Mouse (Mus musculus): Measurements from ENCODE around the gene Ptprk. TPM values are rescaled to one million over a fixed set of nuclear protein-coding genes. Genes with fewer than 3 reads are reported as not detected.

The Ptprk gene
- polyA plus RNA-seq, 1 experiment from 2014 or later = 37.8 TPM

GRCm38 (mm10) chr10:28260651-28261050, 186.0 kb downstream of the Ptprk start:
- H3K27ac ChIP-seq = no peak overlapping the region

GRCm38 (mm10) chr10:28262159-28262558, 187.5 kb downstream of the Ptprk start:
- Histone ChIP-seq H3K27me3 (no peaks in the 10 kb centered on the region), H3K4me1 (no peaks in the 10 kb centered on the region), H3K9me3 (replicated peaks) (no peaks in the 10 kb centered on the region), H3K36me3 (peaks cover 9% of the 10 kb centered on the region), H3K4me3 (replicated peaks) (no peak overlapping the region), H3K4me2 (no peak overlapping the region), H3K27ac (no peak overlapping the region), H3K9ac (no peak overlapping the region)
- no peak for ATAC-seq (replicated peaks; ENCODE audit: low FRiP score)
- WGBS = 87% methylated on average over 3 of the region's 3 CpGs

More at GRCm38 (mm10) chr10:28260651-28261050, 186.0 kb downstream of the Ptprk start:
- no peak for ATAC-seq (replicated peaks; ENCODE audit: low FRiP score)
- Histone ChIP-seq H3K36me3 (no peaks in the 10 kb centered on the region), H3K9ac (no peak overlapping the region), H3K4me3 (replicated peaks) (no peak overlapping the region), H3K4me2 (no peak overlapping the region), H3K27me3 (no peaks in the 10 kb centered on the region), H3K9me3 (replicated peaks) (no peaks in the 10 kb centered on the region), H3K4me1 (no peaks in the 10 kb centered on the region)
- 80% methylated on average over 2 of the region's 2 CpGs for WGBS

GRCm38 (mm10) chr10:28263546-28263945, 188.9 kb downstream of the Ptprk start:
- H3K27me3 ChIP-seq = no peaks in the 10 kb centered on the region
- no peak overlapping the region for H3K27ac ChIP-seq
- WGBS = 92% methylated on average over 2 of the region's 2 CpGs
- no peak overlapping the region for H3K9ac ChIP-seq
- H3K36me3 ChIP-seq = peaks cover 9% of the 10 kb centered on the region
- no peaks in the 10 kb centered on the region for H3K9me3 ChIP-seq (replicated peaks)
- ATAC-seq (replicated peaks; ENCODE audit: low FRiP score) = no peak
- H3K4me2 ChIP-seq = no peak overlapping the region
- no peak overlapping the region for H3K4me3 ChIP-seq (replicated peaks)
- no peaks in the 10 kb centered on the region for H3K4me1 ChIP-seq

- Histone ChIP-seq H3K36me3 (peaks cover 9% of the 10 kb centered on the region), H3K4me3 (replicated peaks) (no peak overlapping the region), H3K9me3 (replicated peaks) (no peaks in the 10 kb centered on the region), H3K27me3 (no peaks in the 10 kb centered on the region), H3K4me1 (no peaks in the 10 kb centered on the region), H3K9ac (no peak overlapping the region), H3K4me2 (no peak overlapping the region), H3K27ac (no peak overlapping the region; the same call in 1 of the 2 replicates)
- whole genome bisulfite sequencing = 57% methylated on average over 4 of the region's 4 CpGs
- ATAC-seq (replicated peaks; ENCODE audit: low FRiP score) = peak; percentile 64
These were observed 195.7 kb downstream of the Ptprk start for GRCm38 (mm10) chr10:28270273-28270672.

- Histone ChIP-seq H3K9ac (no peak overlapping the region), H3K9me3 (replicated peaks) (no peaks in the 10 kb centered on the region), H3K4me3 (replicated peaks) (no peak overlapping the region), H3K27ac (no peak overlapping the region), H3K4me1 (no peaks in the 10 kb centered on the region), H3K4me2 (no peak overlapping the region), H3K36me3 (no peaks in the 10 kb centered on the region; the same call in 1 of the 2 replicates), H3K27me3 (no peaks in the 10 kb centered on the region)
- WGBS = 84% methylated on average over 8 of the region's 8 CpGs
- no peak for ATAC-seq (replicated peaks; ENCODE audit: low FRiP score)
These were observed 197.3 kb downstream of the Ptprk start for GRCm38 (mm10) chr10:28271729-28272606.

GRCm38 (mm10) chr10:28278757-28279156, 204.1 kb downstream of the Ptprk start:
- no peaks in the 10 kb centered on the region for H3K36me3 ChIP-seq
- H3K4me3 ChIP-seq (replicated peaks) = no peak overlapping the region
- H3K4me1 ChIP-seq = no peaks in the 10 kb centered on the region
- WGBS = 90% methylated on average over 2 of the region's 2 CpGs
- ATAC-seq (replicated peaks; ENCODE audit: low FRiP score) = no peak
- no peak overlapping the region for H3K9ac ChIP-seq
- no peak overlapping the region for H3K4me2 ChIP-seq
- H3K27ac ChIP-seq = no peak overlapping the region
- no peaks in the 10 kb centered on the region for H3K9me3 ChIP-seq (replicated peaks)
- no peaks in the 10 kb centered on the region for H3K27me3 ChIP-seq

- H3K27me3 ChIP-seq = no peaks in the 10 kb centered on the region
- H3K4me2 ChIP-seq = no peak overlapping the region
- H3K27ac ChIP-seq = no peak overlapping the region
- WGBS = 47% methylated on average over 1 of the region's 1 CpGs
- peaks cover 4% of the 10 kb centered on the region; the same call in 1 of the 2 replicates for H3K4me1 ChIP-seq
- no peaks in the 10 kb centered on the region for H3K36me3 ChIP-seq
- H3K9me3 ChIP-seq (replicated peaks) = no peaks in the 10 kb centered on the region
- no peak overlapping the region for H3K4me3 ChIP-seq (replicated peaks)
- ATAC-seq (replicated peaks; ENCODE audit: low FRiP score) = peak; percentile 40; the same call in 1 of the 2 replicates
- H3K9ac ChIP-seq = no peak overlapping the region
These were observed 222.9 kb downstream of the Ptprk start for GRCm38 (mm10) chr10:28297531-28297930.

DNA sequence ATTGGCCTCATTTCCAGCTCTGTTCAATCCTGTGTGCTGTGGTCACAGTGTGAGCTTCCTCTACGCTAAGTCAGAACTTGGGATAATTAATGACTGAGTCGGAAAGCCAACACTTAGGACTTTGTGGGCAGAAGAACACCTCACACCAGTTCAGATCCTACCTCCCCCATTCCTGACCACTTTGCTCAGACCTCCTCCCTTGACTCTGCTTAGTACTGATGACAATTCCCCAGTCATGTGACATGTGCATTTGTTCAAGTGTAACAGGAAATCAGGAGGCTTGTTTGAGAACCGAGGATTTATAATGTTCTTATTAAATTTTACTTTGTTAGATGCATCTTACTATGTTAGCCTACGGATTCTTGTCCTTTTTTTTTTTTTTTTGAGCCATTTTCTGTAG, 224.6 kb downstream of the Ptprk start:
- no peaks in the 10 kb centered on the region for H3K27me3 ChIP-seq
- peak; percentile 70 for ATAC-seq (replicated peaks; ENCODE audit: low FRiP score)
- no peaks in the 10 kb centered on the region for H3K9me3 ChIP-seq (replicated peaks)
- WGBS = 58% methylated on average over 4 of the region's 4 CpGs
- H3K4me1 ChIP-seq = peaks cover 4% of the 10 kb centered on the region; the same call in 1 of the 2 replicates
- H3K36me3 ChIP-seq = no peaks in the 10 kb centered on the region
- no peak overlapping the region for H3K9ac ChIP-seq
- no peak overlapping the region for H3K4me2 ChIP-seq
- no peak overlapping the region for H3K27ac ChIP-seq
- H3K4me3 ChIP-seq (replicated peaks) = no peak overlapping the region

DNA sequence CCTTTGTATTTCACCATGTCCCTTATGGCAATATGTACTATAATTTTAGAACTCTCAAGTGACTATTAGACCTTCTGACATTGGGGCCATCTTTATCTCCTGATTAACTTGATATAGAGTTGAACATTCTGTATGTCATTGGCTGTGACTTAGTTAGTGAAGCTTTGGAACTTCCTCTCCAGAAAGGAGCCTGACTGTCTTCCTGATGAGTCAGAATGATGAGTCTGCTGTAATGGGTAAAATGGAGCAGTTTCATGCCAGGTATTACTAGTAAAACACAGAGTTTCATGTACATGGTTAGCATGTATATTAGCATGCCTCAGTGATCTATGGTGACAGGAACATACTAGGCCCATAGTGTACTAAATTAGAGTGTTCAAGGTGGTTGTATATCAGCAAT, 229.2 kb downstream of the Ptprk start:
- no peak for ATAC-seq (replicated peaks; ENCODE audit: low FRiP score)
- Histone ChIP-seq H3K36me3 (no peaks in the 10 kb centered on the region), H3K4me3 (replicated peaks) (no peak overlapping the region), H3K4me2 (no peak overlapping the region), H3K9me3 (replicated peaks) (no peaks in the 10 kb centered on the region), H3K27me3 (no peaks in the 10 kb centered on the region), H3K27ac (no peak overlapping the region), H3K4me1 (0 out of 2 replicates have a peak, but pooled peaks cover 4% of the 10 kb centered on the region), H3K9ac (no peak overlapping the region)

DNA sequence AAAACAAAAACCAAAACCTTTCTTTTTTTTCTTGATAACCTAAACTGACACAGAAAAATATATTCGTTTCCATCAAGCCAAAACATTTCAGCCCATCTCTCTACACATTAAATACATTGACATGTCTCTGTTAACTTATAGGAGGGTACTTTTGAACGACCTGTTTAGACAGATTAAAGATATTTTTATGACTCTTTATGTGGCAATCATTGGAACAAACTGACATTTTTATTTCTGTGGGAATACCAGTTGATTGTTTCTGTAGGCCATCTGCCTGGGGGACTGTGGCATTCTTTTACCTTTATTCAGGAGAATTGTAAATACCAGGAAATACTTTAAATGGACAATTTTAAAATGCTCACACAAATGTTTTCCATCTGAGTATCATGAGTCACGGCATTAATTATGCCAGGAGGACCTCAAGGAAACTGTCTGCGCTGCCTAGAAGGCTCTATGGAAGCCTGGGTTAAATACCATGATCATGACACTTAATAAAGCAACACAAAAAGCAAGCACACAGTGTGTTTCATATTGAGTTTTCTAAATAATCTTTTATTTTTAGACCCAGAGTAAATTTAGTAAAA, 229.8 kb downstream of the Ptprk start:
- Histone ChIP-seq H3K9ac (no peak overlapping the region), H3K27ac (no peak overlapping the region), H3K9me3 (replicated peaks) (no peaks in the 10 kb centered on the region), H3K4me3 (replicated peaks) (no peak overlapping the region), H3K4me1 (0 out of 2 replicates have a peak, but pooled peaks cover 4% of the 10 kb centered on the region), H3K27me3 (no peaks in the 10 kb centered on the region), H3K4me2 (no peak overlapping the region), H3K36me3 (no peaks in the 10 kb centered on the region)
- ATAC-seq (replicated peaks; ENCODE audit: low FRiP score) = no peak
- 62% methylated on average over 4 of the region's 4 CpGs for WGBS

DNA sequence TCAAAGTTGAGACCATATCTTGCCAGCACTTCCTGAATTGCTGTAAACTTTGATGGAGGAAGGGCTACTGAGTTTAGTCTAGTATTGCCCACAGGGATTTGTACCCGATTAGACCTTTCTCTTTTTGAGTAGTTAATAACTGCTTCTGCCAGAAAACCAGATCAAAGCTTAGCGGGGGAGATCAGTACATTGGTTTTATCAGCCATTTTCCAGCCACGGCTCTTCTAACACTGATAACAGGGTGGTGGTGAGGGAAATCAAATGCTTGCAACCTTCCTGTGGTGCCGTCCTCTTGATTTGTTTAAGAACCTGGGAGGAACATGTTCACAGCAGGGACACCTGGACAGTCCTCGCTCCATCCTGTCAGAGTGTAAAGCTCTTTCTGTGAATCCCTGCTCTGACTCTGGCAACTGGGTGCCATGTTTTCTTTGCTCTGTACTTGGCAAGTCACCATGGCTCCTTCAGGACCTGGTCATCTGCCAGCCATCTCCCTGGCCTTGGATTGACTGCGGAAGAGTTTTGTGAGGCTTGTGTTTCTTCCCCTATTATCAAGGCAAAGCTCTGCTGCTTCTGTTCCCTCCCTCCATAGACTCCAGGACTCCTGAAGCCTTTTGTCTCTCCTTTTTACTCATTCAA, 231.9 kb downstream of the Ptprk start:
- 72% methylated on average over 6 of the region's 6 CpGs for WGBS
- no peak overlapping the region for H3K4me2 ChIP-seq
- H3K9me3 ChIP-seq (replicated peaks) = no peaks in the 10 kb centered on the region
- no peaks in the 10 kb centered on the region for H3K36me3 ChIP-seq
- no peak overlapping the region for H3K4me3 ChIP-seq (replicated peaks)
- H3K27me3 ChIP-seq = no peaks in the 10 kb centered on the region
- H3K4me1 ChIP-seq = peaks cover 9% of the 10 kb centered on the region; the same call in 1 of the 2 replicates
- no peak overlapping the region for H3K27ac ChIP-seq
- no peak overlapping the region for H3K9ac ChIP-seq
- ATAC-seq (replicated peaks; ENCODE audit: low FRiP score) = no peak

GRCm38 (mm10) chr10:28311369-28311768, 236.7 kb downstream of the Ptprk start:
- H3K4me3 ChIP-seq (replicated peaks) = no peak overlapping the region

More at GRCm38 (mm10) chr10:28311369-28311768, 236.7 kb downstream of the Ptprk start:
- ATAC-seq (replicated peaks; ENCODE audit: low FRiP score) = peak; percentile 72
- H3K27me3 ChIP-seq = no peaks in the 10 kb centered on the region
- peaks cover 6% of the 10 kb centered on the region; the same call in 1 of the 2 replicates for H3K4me1 ChIP-seq
- H3K9ac ChIP-seq = no peak overlapping the region
- H3K4me2 ChIP-seq = no peak overlapping the region
- WGBS = 23% methylated on average over 1 of the region's 1 CpGs
- H3K36me3 ChIP-seq = no peaks in the 10 kb centered on the region
- H3K9me3 ChIP-seq (replicated peaks) = no peaks in the 10 kb centered on the region
- H3K27ac ChIP-seq = no peak overlapping the region
